Mouse (Mus musculus) T-helper 1 cell (primary cell): ENCODE measurements at regions not wholly inside any gene's neighbourhood (a gene's known extent, or its start where the extent isn't known, plus 50 kb on each side); places are given as distances from the start of the nearest gene placed in this dataset.
"Not testable (repeated sequence)": the region's sequence is repeated elsewhere in the genome, so short reads cannot be mapped to it uniquely, and the experiment has no call there.

Source experiments
- in situ Hi-C: fragments of 300-600 bp; cut with MboI, MseI; formaldehyde crosslinking; loops from one replicate; pipeline ENCODE4 v1.15.1; 2025; ENCODE audit warnings: high pct_unique_total_duplicates

- in situ Hi-C loops: no loop called here
These were observed 1302.6 kb upstream of the Sel1l start for GRCm38 (mm10) chr12:93151530-93151929.

- in situ Hi-C loops: no loop called here
These were observed 1293.3 kb upstream of the Sel1l start for GRCm38 (mm10) chr12:93142265-93142664.

GRCm38 (mm10) chr12:93136395-93136794, 1287.4 kb upstream of the Sel1l start:
- in situ Hi-C loops: no loop called here

- in situ Hi-C loops: no loop called here
These were observed 1273.3 kb upstream of the Sel1l start for GRCm38 (mm10) chr12:93122216-93122615.

GRCm38 (mm10) chr12:93088031-93088790, 1239.3 kb upstream of the Sel1l start:
- in situ Hi-C loops: no loop called here

- in situ Hi-C loops: no loop called here
These were observed 1214.9 kb upstream of the Sel1l start for GRCm38 (mm10) chr12:93063864-93064263.

GRCm38 (mm10) chr12:93019633-93020032, 1170.7 kb upstream of the Sel1l start:
- in situ Hi-C loops: no loop called here

- in situ Hi-C loops: no loop called here
These were observed 1162.6 kb upstream of the Sel1l start for GRCm38 (mm10) chr12:93011583-93011982.

GRCm38 (mm10) chr12:93006844-93007365, 1157.9 kb upstream of the Sel1l start:
- in situ Hi-C loops: no loop called here

- in situ Hi-C loops: no loop called here
These were observed 1154.2 kb upstream of the Sel1l start for GRCm38 (mm10) chr12:93003125-93003524.

GRCm38 (mm10) chr12:92975698-92976097, 1126.7 kb upstream of the Sel1l start:
- in situ Hi-C loops: no loop called here

- in situ Hi-C loops: no loop called here
These were observed 1095.4 kb upstream of the Sel1l start for GRCm38 (mm10) chr12:92944352-92944751.

GRCm38 (mm10) chr12:92927591-92927990, 1078.6 kb upstream of the Sel1l start:
- in situ Hi-C loops: no loop called here

- in situ Hi-C loops: no loop called here
These were observed 1078.0 kb upstream of the Sel1l start for GRCm38 (mm10) chr12:92926942-92927341.

GRCm38 (mm10) chr12:92919920-92920319, 1071.0 kb upstream of the Sel1l start:
- in situ Hi-C loops: no loop called here

- in situ Hi-C loops: no loop called here
These were observed 1067.3 kb upstream of the Sel1l start for GRCm38 (mm10) chr12:92916267-92916666.

- in situ Hi-C loops: no loop called here
These were observed 1066.8 kb upstream of the Sel1l start for GRCm38 (mm10) chr12:92915776-92916175.

- in situ Hi-C loops: no loop called here
These were observed 1066.2 kb upstream of the Sel1l start for GRCm38 (mm10) chr12:92915203-92915602.

GRCm38 (mm10) chr12:92904382-92904781, 1055.4 kb upstream of the Sel1l start:
- in situ Hi-C loops: no loop called here

GRCm38 (mm10) chr12:92892315-92892714, 1043.4 kb upstream of the Sel1l start:
- in situ Hi-C loops: no loop called here

- in situ Hi-C loops: not testable (repeated sequence)
These were observed 1042.7 kb upstream of the Sel1l start for GRCm38 (mm10) chr12:92891663-92892062.

GRCm38 (mm10) chr12:92891126-92891525, 1042.2 kb upstream of the Sel1l start:
- in situ Hi-C loops: not testable (repeated sequence)

GRCm38 (mm10) chr12:92887747-92888146, 1038.8 kb upstream of the Sel1l start:
- in situ Hi-C loops: no loop called here
